Mouse (Mus musculus): ENCODE results near the gene Map3k6.

The Map3k6 gene

DNA sequence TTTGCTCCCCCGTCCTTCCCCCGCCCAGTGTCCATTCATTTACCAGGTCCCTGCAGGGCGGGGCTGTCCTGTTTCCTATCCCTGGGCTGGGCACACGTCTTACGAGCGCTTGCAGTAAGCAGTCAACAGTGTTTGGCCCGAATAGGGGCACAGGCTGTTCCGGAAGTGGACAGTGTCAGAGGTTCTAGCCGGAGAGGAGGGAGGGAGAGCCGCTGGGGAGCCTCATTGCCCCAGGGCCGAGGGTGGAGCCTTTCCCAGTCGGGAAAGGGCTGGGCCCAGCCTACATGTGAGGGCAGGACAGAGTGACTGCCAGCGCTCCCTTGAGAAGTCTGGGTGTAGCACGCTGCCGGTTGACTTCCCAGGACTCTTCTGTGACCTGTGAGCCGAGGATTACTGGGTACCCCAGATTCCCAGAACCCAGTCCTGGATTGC, at the start of gene Map3k6:
Gene Map3k6 (plus strand): TSS at position 329 of the 432 bp plus-strand sequence.
- DNase-seq = no peak

DNA sequence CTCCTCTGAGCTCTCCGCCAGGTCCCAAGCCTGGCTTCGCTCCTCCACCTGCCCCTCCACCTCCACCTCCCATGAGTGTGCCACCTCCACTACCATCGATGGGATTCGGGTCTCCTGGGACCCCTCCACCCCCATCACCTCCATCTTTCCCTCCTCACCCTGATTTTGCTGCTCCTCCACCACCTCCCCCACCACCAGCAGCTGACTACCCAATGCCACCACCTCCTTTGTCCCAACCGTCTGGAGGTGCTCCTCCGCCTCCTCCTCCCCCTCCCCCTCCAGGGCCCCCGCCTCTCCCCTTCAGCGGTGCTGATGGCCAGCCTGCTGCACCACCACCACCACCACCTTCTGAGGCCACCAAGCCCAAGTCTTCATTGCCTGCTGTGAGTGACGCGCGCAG, 46.1 kb upstream of the Map3k6 start:
- DNase-seq = no peak

DNA sequence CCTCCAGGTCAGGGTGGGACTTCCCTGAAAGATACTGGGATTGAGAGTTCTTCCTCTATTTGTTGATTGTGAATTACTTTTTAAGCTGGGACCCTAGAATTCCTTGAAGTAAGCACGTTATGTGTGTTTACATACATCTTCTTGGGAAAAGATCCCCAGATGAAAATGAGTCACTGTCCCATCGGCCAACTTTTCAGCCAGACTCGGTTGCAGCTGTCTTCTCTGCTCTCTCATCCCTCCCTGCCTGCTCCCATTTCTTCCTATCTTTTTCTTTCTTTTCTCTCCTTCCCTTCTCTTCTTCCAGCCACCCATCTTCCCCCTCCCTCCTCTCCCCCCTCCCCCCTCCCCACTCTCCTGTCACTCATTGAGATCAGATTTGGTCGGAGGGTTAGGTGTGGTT, 45.6 kb upstream of the Map3k6 start:
- DNase-seq = no peak

GRCm38 (mm10) chr4:133196136-133196535, 44.5 kb upstream of the Map3k6 start:
- DNase-seq = no peak

DNA sequence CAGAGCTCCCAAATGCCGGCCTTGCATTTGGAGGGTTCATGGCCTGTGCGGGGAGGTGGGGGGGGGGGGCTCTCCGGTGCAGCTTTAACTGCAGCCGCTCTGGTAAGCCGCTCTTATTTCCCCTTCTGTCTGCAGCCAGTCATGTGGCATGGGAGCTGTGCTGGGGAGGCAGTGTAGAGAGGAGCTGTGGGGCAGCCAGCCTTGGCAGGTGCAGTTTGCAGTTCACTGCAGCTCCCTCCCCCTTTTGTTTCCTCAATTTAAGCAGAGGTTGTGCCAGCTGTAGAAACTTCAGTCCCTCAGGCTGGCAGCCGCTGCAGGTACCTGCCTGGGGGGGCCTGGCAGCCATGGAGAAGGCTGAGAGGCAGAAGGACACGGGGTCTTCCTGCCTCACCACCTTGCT, 43.8 kb upstream of the Map3k6 start:
- DNase-seq = no peak

DNA sequence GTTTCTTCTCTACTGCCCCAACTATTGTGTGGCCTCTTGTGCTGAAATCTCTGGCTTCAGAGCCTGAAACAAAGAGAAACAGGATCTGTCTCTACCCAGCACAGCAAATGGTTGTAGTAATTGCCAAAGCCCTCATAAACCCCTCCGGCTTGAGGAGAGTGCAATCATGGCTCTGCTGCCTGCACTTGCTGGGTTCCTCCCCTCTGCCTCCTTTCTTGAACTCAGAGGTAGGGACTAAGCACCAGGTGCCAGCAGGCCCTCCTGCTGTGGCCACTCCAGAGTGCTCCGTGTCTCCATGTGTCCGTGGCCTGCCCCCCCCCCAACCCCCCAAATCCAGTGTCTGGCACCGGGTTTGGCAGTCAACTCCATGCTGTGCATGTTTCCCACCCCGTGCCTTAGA, 43.3 kb upstream of the Map3k6 start:
- no peak for DNase-seq

GRCm38 (mm10) chr4:133197801-133198286, 42.8 kb upstream of the Map3k6 start:
- no peak for DNase-seq

DNA sequence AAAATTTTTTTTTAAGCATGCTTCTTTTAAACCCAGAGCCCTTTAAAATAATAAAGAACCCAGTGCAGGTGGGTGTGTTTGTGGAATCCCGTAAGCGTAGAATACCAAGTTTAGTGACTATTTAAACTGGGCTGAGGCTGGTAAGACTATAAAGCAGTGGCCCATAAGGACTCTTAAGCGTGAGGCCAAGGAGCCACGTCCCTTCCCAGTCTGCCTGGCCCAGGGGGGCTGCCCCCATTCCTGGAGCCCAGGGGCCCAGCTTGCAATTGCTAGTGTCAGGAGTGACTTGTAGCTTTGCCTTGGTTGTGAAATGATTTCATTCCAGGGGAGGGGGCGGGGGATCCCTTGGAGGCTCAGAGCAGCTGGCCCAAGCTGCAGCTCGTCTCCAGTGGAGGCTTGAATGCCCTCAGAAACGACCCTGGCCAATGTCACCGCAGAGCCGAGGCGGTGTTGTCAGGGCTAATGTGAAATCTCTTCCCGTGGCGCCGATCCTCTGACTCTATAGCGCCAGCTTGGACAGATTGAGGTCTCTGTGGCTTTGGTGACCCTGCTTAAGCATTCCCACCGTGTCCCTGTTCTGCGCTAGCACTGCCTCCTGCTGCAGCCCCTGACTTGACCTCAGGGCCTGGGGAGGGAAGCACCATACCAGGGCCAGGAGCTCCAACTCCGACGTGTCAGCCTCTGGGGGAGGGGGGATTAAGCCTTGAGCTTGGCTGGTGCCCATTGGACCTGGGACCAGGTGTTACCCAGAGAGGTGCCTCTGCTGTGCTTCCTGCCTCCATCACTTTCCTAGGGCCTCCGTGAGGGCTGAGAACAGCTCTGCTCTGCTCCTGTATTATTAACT, 42.1 kb upstream of the Map3k6 start:
- DNase-seq = no peak

- DNase-seq = no peak
Observed at GRCm38 (mm10) chr4:133199743-133200142, 40.9 kb upstream of the Map3k6 start.

- no peak for DNase-seq
Observed at GRCm38 (mm10) chr4:133200343-133200742, 40.3 kb upstream of the Map3k6 start.

- peak; percentile 80 for DNase-seq
Observed at GRCm38 (mm10) chr4:133201006-133201771, 39.4 kb upstream of the Map3k6 start.

GRCm38 (mm10) chr4:133202254-133202653, 38.4 kb upstream of the Map3k6 start:
- no peak for DNase-seq

DNA sequence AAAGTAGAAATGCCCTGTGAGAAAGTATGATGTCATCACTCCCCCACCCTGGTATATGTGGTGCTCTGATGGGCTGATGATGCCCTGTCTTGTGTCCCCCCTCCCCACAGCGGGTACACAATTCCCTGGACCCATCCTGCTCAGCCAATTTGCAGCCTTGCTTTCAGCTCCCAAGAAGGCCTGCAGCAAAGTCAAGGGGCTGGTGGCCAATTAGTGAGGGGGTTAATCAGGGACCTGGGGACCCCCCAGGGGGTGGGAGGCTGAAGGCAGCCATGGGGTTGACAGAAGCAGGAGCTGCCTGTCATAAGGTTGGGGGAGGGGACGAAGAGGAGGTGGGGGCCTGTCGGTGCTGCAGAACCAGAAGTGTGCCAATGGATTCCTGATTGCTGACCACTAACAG, 37.0 kb upstream of the Map3k6 start:
- no peak for DNase-seq

- DNase-seq = no peak
Observed at GRCm38 (mm10) chr4:133204379-133204778, 36.2 kb upstream of the Map3k6 start.

GRCm38 (mm10) chr4:133209366-133209765, 31.3 kb upstream of the Map3k6 start:
- DNase-seq = peak; percentile 68

DNA sequence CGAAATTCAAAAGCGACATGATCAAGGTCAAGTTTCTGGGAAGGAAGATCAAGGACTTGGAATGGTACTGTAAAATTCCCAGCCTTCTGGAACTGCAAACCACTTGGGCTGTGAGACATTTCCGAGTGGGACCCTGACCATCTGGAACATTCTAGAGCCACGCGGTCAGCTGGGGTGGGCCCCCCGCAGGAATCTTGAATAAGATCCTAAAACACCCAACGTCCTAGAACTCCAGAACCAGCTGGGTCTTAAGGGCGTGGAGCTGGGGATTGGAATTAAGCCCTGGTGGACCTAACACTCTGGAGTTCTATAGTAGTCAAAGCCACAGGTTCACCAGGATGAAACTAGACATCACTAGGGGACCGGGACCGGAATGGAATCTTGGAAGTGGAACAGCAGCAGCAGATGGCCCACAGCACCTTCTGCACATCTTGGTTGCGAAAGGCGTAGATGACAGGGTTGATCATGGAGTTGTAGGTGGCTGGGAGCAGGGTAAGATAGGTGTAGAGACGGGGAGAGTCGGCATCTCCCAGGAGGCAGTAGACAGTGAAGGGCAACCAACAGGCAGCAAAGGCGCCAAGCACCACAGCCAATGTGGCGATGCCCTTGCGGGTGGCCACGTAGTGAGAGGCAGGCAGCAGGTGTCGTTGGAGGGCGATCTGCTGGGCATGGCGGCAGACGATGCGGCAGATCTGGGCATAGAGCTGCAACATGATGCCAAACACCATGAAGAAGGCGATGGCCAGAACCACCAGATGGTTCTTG, 30.4 kb upstream of the Map3k6 start:
- DNase-seq = peak; percentile 35

GRCm38 (mm10) chr4:133210788-133211390, 29.7 kb upstream of the Map3k6 start:
- DNase-seq = peak; percentile 24

DNA sequence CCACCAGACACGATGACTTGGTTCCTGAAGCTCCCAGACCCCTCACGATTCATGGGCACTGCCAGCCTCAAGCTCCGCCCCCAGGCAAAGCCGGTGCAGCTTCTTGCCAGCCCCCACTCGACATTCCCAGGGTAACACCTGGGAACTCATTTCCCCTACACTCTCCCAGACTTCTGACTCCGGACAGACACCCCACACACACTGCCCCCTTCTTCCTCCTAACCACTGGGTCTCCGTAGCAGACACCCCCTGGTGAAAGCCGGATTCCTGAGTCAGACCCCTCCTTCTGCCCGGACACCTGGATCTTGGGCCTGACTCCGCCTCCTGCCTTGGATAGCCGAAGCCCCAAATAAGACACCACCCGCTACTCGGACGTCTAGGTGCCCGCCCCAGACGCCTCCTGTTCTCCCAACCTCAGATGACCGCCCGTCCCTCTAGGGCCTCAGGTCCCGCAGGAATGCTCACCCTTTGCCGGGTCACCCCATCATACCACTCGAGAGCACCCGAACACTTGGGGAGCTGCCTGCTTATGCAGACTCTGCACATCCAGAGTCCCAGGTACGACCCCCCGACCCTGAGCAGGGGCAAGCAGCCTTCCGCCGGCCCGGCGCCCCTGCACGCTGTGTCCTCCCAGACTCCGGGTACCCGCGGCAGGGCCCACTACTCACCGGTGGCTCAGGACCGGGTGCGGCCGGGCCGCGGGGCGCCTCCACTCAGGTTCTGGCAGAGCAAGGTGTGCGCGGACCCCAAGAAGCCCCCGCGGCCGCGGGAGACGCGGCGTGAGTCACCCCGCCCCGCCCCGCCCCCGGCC, 28.7 kb upstream of the Map3k6 start, which contains the start of the genes Cd164l2 and Gpr3:
Gene Cd164l2 (plus strand): TSS at position 381 of the 811 bp plus-strand sequence.
Gene Gpr3 (minus strand): TSS at position 786 of the 811 bp plus-strand sequence.
- peak; percentile 41 for DNase-seq

GRCm38 (mm10) chr4:133212562-133213267, 27.9 kb upstream of the Map3k6 start:
- DNase-seq = peak; percentile 82

- peak; percentile 54 for DNase-seq
Observed at GRCm38 (mm10) chr4:133213268-133213590, 27.4 kb upstream of the Map3k6 start.

GRCm38 (mm10) chr4:133213661-133214060, 27.0 kb upstream of the Map3k6 start:
- DNase-seq = no peak

Data from cerebellum, adult 8-10 months (tissue).